Mouse (Mus musculus) spleen, adult 2 months (tissue): ENCODE results near the gene Znrd1as.

Experiments
- CTCF ChIP-seq: fragments of 200-500 bp; IDR thresholded peaks from 2 replicates; pipeline ENCODE4 v1.5.1; 2011; ENCODE audit warnings: mild to moderate bottlenecking, inconsistent platforms; ENCODE audit not compliant: insufficient read depth, insufficient read length, insufficient replicate concordance; ENCODE audit errors: extremely low read depth
- POLR2A ChIP-seq: fragments of 200-500 bp; IDR thresholded peaks from 2 replicates; pipeline ENCODE4 v1.6.1; 2011; ENCODE audit warnings: low read depth, low read length, inconsistent platforms

DNA sequence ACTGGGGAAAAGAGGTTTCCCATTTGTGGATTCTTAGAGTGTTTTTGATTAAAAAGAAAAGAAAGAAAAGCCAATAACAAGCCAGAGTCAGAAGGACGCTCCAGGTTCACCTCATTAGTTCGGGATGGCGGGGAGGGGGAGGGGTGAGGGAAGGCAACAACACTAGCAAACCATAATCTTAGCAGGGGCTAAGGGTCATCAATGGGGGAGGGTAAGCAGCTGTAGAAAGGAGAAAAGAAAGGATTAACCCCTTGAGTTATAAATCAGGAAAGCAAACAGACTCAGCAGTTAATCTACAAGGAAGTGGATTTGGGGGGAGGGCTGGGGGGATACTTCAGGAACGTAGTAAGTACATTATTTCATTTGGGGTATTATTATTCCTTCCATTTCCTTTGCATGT is 23.5 kb downstream of the Znrd1as start:
- TF ChIP-seq CTCF (no peak), POLR2A (no peak)
